Mouse (Mus musculus): ENCODE results near the gene Trim9.

Trim9 gene

DNA sequence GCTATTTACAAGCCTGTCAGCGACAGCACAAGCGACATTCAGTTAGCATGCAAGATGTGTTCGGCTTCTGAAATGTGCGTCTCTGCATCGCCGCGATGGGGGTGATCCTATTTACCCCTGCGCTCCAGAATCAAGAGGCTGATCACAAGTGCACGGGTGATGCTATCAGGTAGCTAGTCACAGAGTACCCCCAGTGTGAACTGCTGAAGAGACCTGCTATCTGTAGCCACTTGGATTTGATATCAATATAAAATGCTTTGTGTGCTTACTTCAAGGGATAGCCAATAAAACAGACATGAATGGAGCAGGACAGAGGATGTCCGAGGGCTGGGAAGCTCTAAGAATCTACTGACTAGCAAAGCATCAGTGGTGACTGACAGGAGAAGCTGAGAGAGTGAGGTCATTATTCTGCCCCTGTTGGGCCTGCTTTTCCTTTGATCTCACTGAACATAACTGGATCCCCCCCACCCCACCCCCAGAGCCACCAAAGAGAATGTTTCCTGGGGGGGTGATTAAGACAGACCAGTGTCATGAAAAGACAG is 97.7 kb downstream of the Trim9 start:
- no peak for TF ChIP-seq GATA4 (IDR thresholded peaks at IDR 0.05; ENCODE audit: insufficient replicate concordance, low read length)

DNA sequence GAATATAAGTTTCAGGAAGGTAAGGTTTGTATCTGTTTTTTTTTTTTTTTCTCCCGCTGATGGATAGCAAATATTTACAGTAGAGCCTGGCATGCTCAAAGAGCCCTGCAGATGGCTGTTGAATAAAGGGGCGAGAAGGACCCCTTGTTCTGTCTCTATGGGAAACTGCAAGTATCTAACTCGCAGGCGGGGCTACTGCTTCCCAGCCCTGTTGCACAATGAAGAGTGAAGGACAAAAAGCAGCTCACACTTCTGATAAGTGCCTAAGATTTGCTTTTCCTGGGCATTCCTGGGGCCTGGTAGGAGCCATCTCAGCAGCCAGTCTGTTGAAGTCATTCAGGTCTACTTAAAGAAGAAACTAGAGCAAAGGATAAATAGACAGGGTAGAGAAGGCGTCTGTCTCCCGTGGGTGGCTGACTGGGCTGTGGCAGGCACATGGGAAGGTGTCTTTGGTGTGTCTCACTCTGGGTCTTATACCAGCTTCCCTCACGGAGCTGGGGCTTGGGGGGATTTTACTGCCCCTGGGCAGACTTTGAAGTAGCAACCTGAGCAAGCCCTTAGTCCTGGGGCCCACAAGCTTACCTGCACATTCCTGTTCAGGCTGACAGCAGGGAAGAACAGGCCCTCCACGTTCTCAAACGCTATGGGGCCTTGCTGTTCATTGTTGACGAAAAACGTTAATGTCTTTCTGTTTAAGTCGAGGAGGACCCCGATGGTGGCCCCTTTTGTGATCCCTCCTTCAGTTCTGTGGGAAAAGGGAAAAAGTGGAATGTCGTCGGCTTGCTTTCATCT is 99.5 kb downstream of the Trim9 start:
- TF ChIP-seq GATA4 (IDR thresholded peaks at IDR 0.05; ENCODE audit: insufficient replicate concordance, low read length) = no peak

DNA sequence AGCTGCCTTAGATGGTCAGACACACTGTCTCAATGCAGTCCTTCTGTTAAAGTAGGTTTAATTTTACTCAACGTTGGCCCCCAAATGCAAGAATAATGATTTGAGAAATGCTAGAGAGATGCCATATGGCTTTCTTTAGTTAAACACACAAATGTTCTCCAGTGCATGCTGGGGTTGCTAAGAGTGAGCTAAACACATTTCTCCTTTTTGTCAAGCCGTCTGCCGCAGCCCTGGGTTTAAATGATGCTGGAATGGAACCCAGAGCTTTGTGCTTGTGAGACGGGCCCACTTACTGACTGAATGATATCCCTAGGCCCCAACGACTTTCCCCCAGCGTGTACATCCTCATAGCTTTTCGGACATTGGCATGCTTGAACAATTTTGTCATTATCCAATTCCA is 104.9 kb downstream of the Trim9 start:
- no peak for TF ChIP-seq GATA4 (IDR thresholded peaks at IDR 0.05; ENCODE audit: insufficient replicate concordance, low read length)

DNA sequence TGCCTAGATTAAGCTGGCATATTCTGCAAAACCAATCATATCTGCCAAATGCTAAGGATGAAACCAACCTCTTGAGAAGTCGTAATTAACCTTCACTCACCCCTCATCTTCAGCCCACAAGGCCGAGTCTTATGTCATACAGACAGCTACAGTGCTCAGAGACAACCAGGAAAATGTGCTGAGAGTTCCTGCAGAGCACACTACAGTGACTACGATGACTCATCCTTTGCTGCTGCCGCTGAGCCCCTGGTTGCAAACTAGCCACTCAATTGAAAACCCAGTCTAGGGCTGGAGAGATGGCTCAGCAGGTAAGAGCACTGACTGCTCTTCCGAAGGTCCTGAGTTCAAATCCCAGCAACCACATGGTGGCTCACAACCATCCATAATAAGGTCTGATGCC is 107.7 kb downstream of the Trim9 start:
- no peak for TF ChIP-seq GATA4 (IDR thresholded peaks at IDR 0.05; ENCODE audit: insufficient replicate concordance, low read length)

DNA sequence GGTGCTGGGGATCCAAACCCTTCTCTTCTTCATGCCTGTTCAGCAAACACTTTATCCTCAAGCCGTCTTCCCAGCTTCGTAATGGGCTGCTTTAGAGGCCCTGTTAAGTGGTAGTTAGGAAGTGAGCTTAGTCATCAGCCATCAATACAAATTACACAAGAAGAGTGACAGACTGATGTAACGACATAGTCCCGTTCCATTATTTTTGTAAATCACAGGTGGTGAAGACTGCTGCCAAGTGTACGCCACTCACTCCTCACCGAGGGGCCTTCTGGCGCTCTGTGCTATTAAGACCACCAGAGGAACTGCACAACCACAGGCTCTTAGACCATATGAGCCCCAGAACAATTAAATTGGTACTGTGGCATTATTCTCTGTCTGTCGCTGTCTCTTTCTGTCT is 108.8 kb downstream of the Trim9 start:
- TF ChIP-seq GATA4 (IDR thresholded peaks at IDR 0.05; ENCODE audit: insufficient replicate concordance, low read length) = no peak

DNA sequence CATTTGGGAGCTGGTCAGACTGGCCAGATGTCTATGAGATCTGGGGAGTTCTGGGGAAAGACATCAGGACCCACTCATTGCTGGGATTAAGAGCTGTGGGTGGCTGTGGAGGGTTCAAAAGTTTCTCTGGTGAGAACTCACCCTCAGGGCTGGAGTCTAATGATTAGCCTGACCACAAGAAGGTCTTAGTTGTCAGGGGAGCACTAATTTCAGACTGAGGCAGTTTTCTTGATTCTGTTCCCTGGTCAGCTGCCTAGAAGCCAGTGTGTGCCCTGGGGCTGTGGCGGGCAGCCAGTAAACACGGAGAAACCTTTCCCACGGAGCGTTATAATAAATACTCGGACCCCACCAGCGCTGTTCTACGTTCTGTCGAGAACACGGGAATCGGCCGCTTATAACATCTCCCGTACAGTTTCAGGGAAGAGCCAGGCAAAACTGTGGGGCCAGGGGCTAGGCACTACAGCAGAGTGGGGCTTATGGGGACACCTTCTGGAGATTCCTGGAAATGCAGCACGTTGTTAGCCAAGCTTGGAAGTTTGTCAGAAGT is 112.4 kb downstream of the Trim9 start:
- no peak for TF ChIP-seq GATA4 (IDR thresholded peaks at IDR 0.05; ENCODE audit: insufficient replicate concordance, low read length)

DNA sequence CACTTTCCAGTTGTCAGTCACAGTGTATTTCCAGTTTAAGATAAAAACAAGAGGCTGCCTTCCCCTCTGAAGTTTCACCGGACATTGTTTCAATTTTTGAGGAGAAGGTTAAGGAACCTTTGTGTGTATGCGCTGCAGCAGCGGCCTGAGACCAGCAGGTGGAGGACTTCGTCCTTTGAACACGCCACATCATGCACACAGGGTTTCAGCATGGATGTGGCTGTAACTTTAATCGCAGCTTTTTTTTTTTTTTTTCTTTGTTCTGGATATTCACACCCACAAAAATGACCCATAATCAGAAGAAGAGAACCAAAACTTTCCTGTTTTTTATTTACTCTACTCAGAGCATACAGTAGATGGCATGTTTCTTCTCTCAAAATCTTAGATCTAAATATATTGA is 113.0 kb downstream of the Trim9 start:
- no peak for TF ChIP-seq GATA4 (IDR thresholded peaks at IDR 0.05; ENCODE audit: insufficient replicate concordance, low read length)

DNA sequence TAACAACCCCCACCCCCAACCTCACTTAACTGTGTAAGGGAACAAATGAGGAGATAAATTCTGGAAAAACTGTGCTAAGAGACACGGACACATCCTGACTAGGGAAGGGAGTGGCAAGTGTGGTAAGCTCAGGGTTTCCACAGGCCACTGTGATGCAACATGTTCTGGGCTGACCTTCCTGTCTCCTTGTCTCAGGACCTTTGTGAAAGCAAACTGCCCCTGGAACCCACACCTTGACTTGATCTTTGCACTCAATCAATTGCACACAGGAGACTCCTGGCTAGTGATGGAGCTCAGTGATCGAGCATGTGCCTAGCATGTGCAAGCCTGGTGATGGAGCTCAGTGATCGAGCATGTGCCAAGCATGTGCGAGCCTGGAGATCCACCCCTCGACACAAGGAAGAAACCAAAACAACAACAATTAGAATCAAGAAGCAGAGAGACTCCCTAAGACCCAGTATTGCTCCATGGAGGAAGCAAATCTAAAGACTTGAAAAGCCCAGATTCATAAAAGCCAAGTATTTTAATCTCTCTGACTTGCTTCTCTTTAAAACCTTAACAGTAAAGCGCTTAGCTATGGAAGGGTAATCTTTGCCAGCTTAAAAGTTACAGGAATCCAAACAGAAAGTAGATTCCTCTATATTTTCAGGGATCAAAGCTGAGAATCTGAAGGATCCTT is 113.6 kb downstream of the Trim9 start:
- no peak; the same call in 1 of the 2 replicates for TF ChIP-seq GATA4 (IDR thresholded peaks at IDR 0.05; ENCODE audit: insufficient replicate concordance, low read length)

DNA sequence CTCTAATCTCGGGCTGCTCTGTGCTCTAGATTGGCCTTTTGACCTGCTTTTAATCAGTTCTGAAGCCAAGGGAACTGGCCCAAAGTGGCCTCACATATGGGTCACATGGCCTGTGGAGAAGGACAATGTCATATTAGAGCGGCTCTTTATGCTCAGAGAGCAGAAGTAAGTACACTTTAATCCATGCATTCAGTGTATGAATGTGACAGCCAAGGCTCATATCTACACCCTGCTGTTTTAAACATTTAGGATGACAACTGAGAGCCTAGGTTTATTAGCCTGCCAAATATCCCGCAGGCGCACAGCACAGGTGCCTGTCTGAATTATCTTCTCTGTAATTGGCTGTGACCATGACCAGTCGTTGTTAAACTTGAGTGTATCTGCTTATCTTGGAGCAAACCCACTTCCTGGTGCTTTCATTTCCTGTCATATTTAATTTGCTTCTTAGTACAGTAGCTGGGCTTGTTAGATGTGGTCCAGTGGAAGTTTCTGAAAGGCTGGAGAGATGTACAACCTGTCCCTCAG is 115.3 kb downstream of the Trim9 start:
- peak; percentile 59; the same call in 1 of the 2 replicates for TF ChIP-seq GATA4 (IDR thresholded peaks at IDR 0.05; ENCODE audit: insufficient replicate concordance, low read length)

DNA sequence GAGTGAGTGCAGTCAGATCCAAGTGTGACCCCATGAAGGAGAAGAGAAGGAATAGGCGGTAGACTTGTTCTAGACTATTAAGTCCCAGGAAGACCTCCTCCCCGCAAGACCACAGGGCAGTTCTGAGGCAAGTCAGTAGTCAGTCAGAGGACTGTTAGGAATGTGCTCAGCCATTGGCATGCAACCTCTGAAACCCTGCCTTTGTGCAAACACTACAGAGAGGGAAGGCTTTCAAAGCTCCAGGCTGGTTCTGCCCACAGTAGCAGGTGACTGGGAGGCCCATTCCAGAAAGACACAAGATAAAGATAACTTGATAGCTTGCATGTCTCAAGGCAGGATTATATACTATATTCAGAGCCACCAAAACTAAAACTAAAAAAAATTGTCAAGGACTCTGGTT is 116.1 kb downstream of the Trim9 start, which contains the start of gene Pygl:
Gene Pygl, minus strand, starts transcription at position 195 of the 400 bp plus-strand sequence.
- no peak for TF ChIP-seq GATA4 (IDR thresholded peaks at IDR 0.05; ENCODE audit: insufficient replicate concordance, low read length)

DNA sequence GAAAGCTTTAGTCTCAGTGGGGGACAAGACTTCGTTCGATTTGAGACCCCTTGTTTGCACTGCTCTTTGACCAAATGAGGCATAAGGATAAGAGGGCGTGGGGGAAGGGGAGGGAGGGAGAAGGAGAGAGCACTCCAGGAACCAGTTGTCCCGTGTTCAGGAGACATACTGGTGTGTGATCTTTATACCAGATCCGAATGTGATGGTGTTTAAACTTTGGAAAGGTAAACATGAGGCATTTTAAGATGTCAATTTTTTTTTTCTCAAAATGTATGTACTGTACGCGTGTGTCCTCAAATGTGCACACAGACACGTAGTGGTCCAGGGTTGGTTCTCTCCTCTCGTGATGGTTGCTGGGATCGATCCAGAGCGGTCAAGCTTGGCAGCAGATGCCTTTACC is 119.3 kb downstream of the Trim9 start:
- no peak for TF ChIP-seq GATA4 (IDR thresholded peaks at IDR 0.05; ENCODE audit: insufficient replicate concordance, low read length)

DNA sequence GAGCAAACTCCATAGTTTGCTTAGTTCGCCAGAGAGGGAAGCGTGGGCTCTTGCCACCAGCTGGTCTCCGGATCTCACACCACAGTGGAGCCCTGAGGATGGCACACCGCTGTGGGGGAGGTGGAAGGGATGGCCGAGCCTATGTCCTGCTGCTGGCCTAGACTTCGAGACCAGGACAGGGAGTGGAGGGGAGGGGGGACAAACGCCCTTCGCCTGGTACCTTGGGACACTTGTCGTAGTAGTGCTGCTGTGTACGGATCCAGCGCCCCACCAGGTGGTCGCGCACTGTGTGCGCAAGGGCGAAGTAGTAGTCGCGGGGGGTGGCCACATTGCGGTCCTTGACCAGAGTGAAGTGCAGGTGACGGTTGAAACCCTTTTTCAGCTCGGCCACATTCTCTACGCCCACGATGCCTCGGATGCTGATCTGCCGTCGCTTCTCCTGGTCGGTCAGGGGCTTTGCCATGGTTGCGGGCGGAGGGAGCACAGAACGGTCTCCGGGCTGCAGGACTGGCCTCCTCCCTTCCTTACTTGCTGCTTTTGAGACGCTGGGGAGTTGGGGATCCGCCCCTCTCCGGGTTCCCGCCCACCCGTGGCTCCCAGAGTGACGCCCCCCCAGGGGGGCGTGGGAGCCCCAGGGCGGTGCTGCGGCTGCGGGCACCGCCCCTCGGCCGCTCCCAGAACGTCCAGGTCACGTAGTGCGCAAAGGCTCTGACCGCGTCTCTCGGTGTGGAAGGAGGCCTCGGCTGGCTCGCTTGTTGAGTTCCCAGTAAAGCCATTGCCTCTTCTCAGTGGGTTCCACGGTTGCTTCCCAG is 120.1 kb downstream of the Trim9 start:
- no peak for TF ChIP-seq GATA4 (IDR thresholded peaks at IDR 0.05; ENCODE audit: insufficient replicate concordance, low read length)

DNA sequence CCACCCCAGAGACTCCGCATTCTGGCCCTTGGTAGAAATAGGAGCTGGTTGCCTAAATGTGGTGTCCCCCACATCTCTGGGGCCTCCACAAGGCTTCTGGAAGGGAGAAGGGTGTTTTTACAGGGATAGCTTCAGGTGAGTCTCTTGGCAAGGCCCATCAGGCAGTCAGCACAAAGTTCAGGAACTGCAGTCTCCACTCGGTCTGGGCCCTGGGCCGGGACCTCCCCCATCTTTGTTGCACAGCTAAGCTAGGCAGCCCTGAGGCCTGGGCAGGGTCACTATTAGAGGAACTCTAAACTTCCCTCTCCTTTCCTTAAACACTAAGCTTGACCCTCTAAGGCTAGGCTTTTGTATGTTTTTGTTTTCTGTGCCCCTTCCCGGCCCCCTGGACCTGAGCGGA is 120.8 kb downstream of the Trim9 start:
- no peak for TF ChIP-seq GATA4 (IDR thresholded peaks at IDR 0.05; ENCODE audit: insufficient replicate concordance, low read length)

DNA sequence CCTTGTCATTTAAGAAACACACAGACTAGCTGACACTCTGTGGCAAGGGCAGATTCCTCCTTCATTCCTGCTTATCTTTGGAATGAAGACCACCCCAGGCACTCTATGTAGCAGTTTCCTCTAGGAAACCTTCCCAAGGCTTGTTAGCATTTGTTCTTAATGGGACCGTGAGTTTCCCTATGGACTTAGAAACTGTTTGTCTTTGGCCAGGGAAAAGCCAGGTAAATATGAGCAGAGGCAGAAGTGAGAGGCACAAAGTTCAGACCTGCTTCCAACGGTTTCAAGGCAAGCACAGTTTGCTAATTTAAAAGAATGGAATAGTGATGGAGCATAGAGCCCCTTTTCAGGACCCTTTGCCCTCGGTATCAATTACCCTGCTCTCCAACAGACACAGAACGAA is 124.1 kb downstream of the Trim9 start:
- no peak for TF ChIP-seq GATA4 (IDR thresholded peaks at IDR 0.05; ENCODE audit: insufficient replicate concordance, low read length)

DNA sequence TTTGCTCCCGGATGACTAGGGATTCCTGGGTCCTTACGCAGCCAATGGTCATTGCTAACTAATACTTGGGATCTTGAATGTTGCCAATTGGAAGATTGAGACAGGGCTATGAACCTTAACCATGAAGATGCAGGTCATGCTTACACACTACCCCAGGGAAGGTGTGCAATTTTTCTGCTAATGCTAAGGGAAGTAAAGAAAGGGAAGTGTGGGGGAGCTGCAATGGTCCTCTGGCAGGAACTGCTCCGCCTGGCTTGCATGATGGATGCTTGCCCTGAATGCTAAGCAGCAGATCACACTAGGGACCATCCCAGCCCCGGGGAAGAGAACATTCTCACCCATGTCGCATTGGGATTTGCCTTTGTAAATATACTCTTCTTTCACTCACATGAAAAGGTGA is 126.0 kb downstream of the Trim9 start:
- TF ChIP-seq GATA4 (IDR thresholded peaks at IDR 0.05; ENCODE audit: insufficient replicate concordance, low read length) = no peak

Data from liver, adult (tissue).